Mouse (Mus musculus) cortical plate, adult 2 months (tissue): ENCODE results near the gene Gm9508.

Source experiments
- CTCF ChIP-seq: fragments of 200-500 bp; IDR thresholded peaks from 2 replicates; pipeline ENCODE4 v1.5.1; 2011; ENCODE audit warnings: mild to moderate bottlenecking, control low read depth, low read length; ENCODE audit not compliant: insufficient read depth; ENCODE audit errors: extremely low read depth
- POLR2A ChIP-seq: fragments of 200-500 bp; IDR thresholded peaks from 2 replicates; pipeline ENCODE4 v1.6.1; 2011; ENCODE audit warnings: mild to moderate bottlenecking, low read length, control low read depth; ENCODE audit not compliant: insufficient read depth; ENCODE audit errors: extremely low read depth

- TF ChIP-seq POLR2A: no peak
- TF ChIP-seq CTCF: no peak
Measured at GRCm38 (mm10) chr10:77724855-77725254, 27.8 kb upstream of the Gm9508 start.
